Mouse (Mus musculus) heart, embryonic 12.5 days (tissue): ENCODE results near the gene Phf1. TPM values are rescaled to one million over a fixed set of nuclear protein-coding genes. Genes with fewer than 3 reads are reported as not detected.

Experiments used
- ATAC-seq: fragments of 200-750 bp; cut with Nextera tagmentation; 2 replicates; pipeline ENCODE4 v1.8.0; 2017; ENCODE audit warnings: moderate TSS enrichment, moderate library complexity; ENCODE audit not compliant: insufficient number of reproducible peaks, low FRiP score
- H3K27ac ChIP-seq: fragments of 300-500 bp; sonication (generic); 2 replicates; pipeline ENCODE4 v1.5.1; 2016; ENCODE audit warnings: mild to moderate bottlenecking, moderate library complexity; ENCODE audit not compliant: poor library complexity, severe bottlenecking
- H3K27me3 ChIP-seq: fragments of 300-500 bp; sonication (generic); replicated peaks from 2 replicates; pipeline ENCODE4 v1.6.1; 2016; ENCODE audit warnings: mild to moderate bottlenecking, moderate library complexity
- H3K36me3 ChIP-seq: fragments of 300-500 bp; sonication (generic); 2 replicates; pipeline ENCODE4 v1.6.1; 2016; ENCODE audit warnings: mild to moderate bottlenecking, moderate library complexity
- H3K4me1 ChIP-seq: fragments of 300-500 bp; sonication (generic); replicated peaks from 2 replicates; pipeline ENCODE4 v1.6.1; 2016; ENCODE audit warnings: mild to moderate bottlenecking
- H3K4me2 ChIP-seq: fragments of 300-500 bp; sonication (generic); 2 replicates; pipeline ENCODE4 v1.6.1; 2016; ENCODE audit warnings: mild to moderate bottlenecking, moderate library complexity
- H3K4me3 ChIP-seq: fragments of 300-500 bp; sonication (generic); 2 replicates; pipeline ENCODE4 v1.5.1; 2016; ENCODE audit warnings: mild to moderate bottlenecking
- H3K9ac ChIP-seq: fragments of 300-500 bp; sonication (generic); 2 replicates; pipeline ENCODE4 v1.6.1; 2016; ENCODE audit warnings: mild to moderate bottlenecking, moderate library complexity
- H3K9me3 ChIP-seq: fragments of 300-500 bp; sonication (generic); replicated peaks from 2 replicates; pipeline ENCODE4 v1.6.1; 2016; ENCODE audit warnings: mild to moderate bottlenecking, moderate library complexity
- WGBS: fragments of 180-500 bp; shearing (Covaris S2); methylation state at CpG from one replicate; pipeline ENCODE4 v1.1.7; 2016; 5-methylcytosine and 5-hydroxymethylcytosine counted together
- polyA plus RNA-seq: library from polyadenylated mRNA; unstranded; fragments of >200 nt; fragmentation: Nextera tagmentation; extraction: Ambion mirVana; gene quantifications from 2 replicates; pipeline ENCODE4 v1.2.1, GENCODE M21; 2016

Gene Phf1
- 9.0 and 9.4 TPM in 2 replicates for polyA plus RNA-seq

GRCm38 (mm10) chr17:26932839-26933398, at the start of gene Phf1:
Gene Phf1 (plus strand): TSS chr17:26933052.
- peak; percentile 93 for ATAC-seq
- H3K27ac ChIP-seq = peak within 1 kb of the TSS; percentile 81
- peaks cover 21% of the 10 kb centered on the region for H3K4me1 ChIP-seq
- no peaks in the 10 kb centered on the region for H3K27me3 ChIP-seq
- peak within 1 kb of the TSS; percentile 76 for H3K4me3 ChIP-seq
- H3K9ac ChIP-seq = peak within 1 kb of the TSS; percentile 85
- peak within 1 kb of the TSS; percentile 94 for H3K4me2 ChIP-seq
- H3K36me3 ChIP-seq = peaks cover 62% of the 10 kb centered on the region
- H3K9me3 ChIP-seq = no peaks in the 10 kb centered on the region
- WGBS = under 1% methylated on average over 43 of the region's 43 CpGs

DNA sequence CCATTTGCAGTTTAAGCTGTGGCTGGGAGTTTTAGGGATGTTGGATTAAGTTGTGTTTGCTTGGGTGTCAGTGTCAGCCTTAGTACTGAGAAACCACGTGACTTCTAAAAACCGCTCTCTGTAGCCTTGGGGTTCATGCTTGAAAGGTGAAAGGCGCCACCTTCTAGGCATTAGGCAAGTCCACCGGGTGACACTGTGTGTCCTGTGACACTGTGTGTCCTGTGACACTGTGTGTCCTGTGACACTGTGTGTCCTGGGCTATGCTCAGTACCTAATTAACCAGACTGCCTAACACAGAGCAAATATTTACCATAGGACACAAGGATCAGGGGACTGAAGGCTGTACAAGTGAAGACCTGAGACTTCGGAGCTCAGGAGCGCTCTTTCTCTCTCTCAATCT, 49.3 kb upstream of the Phf1 start:
- peaks cover 6% of the 10 kb centered on the region for H3K36me3 ChIP-seq
- WGBS = 71% methylated on average over 6 of the region's 6 CpGs
- 0 out of 2 replicates have a peak overlapping the region, but pooled peaks have one; percentile 73 for H3K4me2 ChIP-seq
- no peak for ATAC-seq
- no peak overlapping the region for H3K4me3 ChIP-seq
- peaks cover 6% of the 10 kb centered on the region; the same call in 1 of the 2 replicates for H3K9me3 ChIP-seq
- peak overlapping the region; percentile 73; the same call in 1 of the 2 replicates for H3K9ac ChIP-seq
- H3K27ac ChIP-seq = peak overlapping the region; percentile 91; the same call in 1 of the 2 replicates
- peaks cover 36% of the 10 kb centered on the region for H3K4me1 ChIP-seq
- H3K27me3 ChIP-seq = no peaks in the 10 kb centered on the region

DNA sequence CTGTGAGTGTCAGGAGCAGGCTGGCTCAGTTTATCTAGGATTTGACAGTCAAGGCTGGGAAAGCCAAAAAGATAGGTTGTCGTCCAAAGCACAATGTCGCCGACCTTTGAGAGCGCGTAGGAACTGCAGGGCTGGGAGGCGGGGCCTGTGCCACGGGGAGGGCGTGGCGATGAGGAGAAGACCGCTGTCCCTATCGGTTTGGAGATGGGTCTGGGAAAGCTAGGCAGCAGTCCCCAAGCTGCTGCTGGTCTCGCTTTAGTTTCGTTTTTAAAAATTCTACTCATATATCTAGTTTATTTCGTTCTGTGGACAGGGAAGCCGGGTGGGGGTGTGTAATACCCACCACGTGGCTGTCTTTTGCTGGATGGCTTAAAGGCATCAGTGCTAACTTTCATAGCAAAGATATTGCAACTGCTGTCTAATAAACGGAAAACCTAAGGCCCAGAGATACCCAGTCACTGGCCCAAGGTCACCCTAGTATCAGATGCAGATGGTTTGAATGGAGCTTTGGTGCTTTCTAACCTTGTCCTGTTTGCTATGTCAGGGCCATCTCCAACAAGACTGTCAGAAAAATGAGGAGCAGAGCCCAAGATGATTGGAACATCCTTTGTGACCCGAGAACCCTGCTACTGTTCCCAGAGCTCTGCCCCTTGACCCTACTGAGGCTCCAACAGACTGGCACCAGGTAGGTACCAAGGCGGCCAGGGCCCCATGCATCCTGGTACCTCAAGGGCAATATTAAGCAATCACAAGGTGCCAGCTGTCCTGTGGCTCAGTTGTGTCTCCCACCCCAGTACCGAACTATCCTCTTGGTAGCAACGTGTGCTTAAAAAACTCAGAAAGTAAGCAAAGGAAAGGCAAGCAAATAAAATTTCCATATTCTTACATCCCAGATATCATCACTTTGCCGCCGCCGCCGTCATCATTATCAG, 47.6 kb upstream of the Phf1 start:
- 17% methylated on average over 25 of the region's 25 CpGs for WGBS
- Histone ChIP-seq H3K4me2 (peak overlapping the region; percentile 73), H3K27me3 (no peaks in the 10 kb centered on the region), H3K4me1 (peaks cover 36% of the 10 kb centered on the region), H3K9me3 (0 out of 2 replicates have a peak, but pooled peaks cover 5% of the 10 kb centered on the region), H3K27ac (peak overlapping the region; percentile 91), H3K4me3 (peak overlapping the region; percentile 46), H3K36me3 (peaks cover 6% of the 10 kb centered on the region; the same call in 1 of the 2 replicates), H3K9ac (peak overlapping the region; percentile 73)
- peak; percentile 79 for ATAC-seq

DNA sequence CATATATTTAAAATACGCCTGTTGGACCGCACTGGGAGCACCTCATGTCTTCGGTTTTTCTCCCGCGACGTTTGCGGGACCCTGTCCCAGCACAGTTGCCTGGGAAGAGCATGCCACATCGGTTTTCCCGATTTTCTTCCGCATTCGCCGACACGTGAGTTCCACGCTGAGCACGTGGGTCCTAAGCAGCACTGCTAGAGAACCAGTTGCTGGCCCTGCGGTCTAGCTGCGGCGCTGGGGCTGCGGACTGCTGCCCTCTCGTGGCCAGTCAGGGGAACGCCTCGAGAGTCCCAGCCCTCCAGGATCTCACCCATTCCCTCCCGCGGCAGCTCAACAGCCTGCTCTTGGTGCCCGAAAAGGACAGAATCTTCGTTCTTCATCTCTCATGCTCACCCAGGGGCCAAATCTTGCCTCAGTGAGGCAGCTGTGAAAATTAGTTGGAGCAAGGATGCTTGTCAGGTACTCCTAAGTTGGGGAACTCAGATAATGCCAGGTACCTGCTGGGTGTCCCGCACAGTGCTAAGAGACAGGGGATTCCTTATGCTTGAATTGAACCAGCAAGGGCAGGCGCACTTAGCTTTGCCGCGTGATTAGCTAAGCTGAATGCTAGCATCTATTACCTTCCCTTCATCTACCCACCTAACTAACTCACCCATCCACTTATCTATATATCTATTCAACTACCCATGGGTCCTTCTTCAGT, 46.7 kb upstream of the Phf1 start:
- 8% methylated on average over 30 of the region's 30 CpGs for WGBS
- Histone ChIP-seq H3K4me2 (peak overlapping the region; percentile 73), H3K4me3 (peak overlapping the region; percentile 46), H3K4me1 (peaks cover 36% of the 10 kb centered on the region), H3K9ac (peak overlapping the region; percentile 73; the same call in 1 of the 2 replicates), H3K36me3 (peaks cover under 1% of the 10 kb centered on the region; the same call in 1 of the 2 replicates), H3K27me3 (no peaks in the 10 kb centered on the region), H3K27ac (peak overlapping the region; percentile 91; the same call in 1 of the 2 replicates), H3K9me3 (0 out of 2 replicates have a peak, but pooled peaks cover under 1% of the 10 kb centered on the region)
- peak; percentile 72 for ATAC-seq

DNA sequence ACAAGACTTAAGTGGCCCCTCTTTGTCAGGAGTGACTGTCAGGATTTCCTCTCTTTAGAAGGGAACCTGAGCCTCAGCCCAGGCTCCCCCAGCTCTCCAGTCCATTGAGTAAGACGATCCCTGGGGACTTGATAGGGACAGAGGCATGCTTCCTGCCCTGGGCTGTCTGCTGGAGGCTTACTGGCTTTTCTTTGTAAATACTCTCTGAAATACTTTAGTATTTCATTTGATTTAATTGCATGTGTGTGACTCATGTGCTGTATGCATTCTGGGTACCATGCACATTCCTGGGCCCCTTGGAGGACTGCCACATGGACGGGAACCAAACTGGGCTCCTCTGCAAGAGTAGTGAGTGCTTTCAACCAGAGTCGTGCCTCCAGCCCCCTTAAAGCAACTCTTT, 44.9 kb upstream of the Phf1 start:
- peaks cover 52% of the 10 kb centered on the region for H3K4me1 ChIP-seq
- H3K27ac ChIP-seq = peak overlapping the region; percentile 55
- H3K9me3 ChIP-seq = no peaks in the 10 kb centered on the region
- WGBS = 17% methylated on average over 3 of the region's 3 CpGs
- H3K4me3 ChIP-seq = no peak overlapping the region
- ATAC-seq = no peak
- H3K9ac ChIP-seq = no peak overlapping the region
- H3K36me3 ChIP-seq = no peaks in the 10 kb centered on the region
- no peak overlapping the region for H3K4me2 ChIP-seq
- H3K27me3 ChIP-seq = no peaks in the 10 kb centered on the region

DNA sequence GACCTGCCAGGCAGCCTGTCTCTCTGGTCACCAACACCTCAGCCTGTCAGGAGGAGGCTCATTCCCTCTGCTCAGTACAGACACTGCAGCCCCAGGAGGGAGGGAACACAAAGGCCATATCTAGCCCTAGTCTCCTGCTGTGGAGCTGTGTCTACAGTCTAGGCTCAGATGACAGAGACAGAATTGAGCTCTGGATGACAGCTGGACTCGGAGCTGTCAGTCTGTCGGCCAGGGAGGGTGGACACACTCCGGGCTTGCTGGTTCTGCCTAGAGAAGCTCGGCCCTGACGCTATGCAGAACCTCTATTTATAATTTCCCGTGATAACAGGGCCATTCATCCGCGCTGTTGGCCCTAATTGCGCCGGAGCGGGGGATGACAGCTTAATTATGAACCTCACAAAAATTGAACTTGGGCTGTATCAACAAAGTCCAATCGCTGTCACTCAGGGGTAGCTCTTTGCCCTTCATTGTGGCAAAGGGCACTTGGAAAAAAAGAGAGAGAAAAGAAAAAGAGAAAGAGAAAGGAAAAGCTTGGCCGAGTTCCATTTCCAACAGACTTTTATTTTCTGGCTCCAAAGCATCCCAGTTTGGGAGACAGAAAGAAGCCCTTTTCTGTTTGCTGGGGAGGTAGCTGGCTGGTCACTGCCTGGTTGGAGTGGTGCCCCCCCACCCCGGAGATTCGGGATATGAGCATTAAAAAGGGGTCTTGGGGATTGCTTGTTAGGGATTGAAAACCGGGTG, 40.0 kb upstream of the Phf1 start:
- Histone ChIP-seq H3K27ac (peak overlapping the region; percentile 86), H3K9me3 (no peaks in the 10 kb centered on the region), H3K27me3 (no peaks in the 10 kb centered on the region), H3K4me1 (peaks cover 54% of the 10 kb centered on the region), H3K9ac (0 out of 2 replicates have a peak overlapping the region, but pooled peaks have one; percentile 7), H3K36me3 (no peaks in the 10 kb centered on the region), H3K4me2 (peak overlapping the region; percentile 48), H3K4me3 (peak overlapping the region; percentile 9; the same call in 1 of the 2 replicates)
- ATAC-seq = peak; percentile 86
- WGBS = 23% methylated on average over 16 of the region's 16 CpGs

GRCm38 (mm10) chr17:26893492-26893891, 39.4 kb upstream of the Phf1 start:
- 41% methylated on average over 6 of the region's 6 CpGs for WGBS
- 0 out of 2 replicates have a peak overlapping the region, but pooled peaks have one; percentile 48 for H3K4me2 ChIP-seq
- H3K4me1 ChIP-seq = peaks cover 48% of the 10 kb centered on the region
- H3K27me3 ChIP-seq = no peaks in the 10 kb centered on the region
- no peak overlapping the region for H3K4me3 ChIP-seq
- peak overlapping the region; percentile 86 for H3K27ac ChIP-seq
- peak overlapping the region; percentile 32; the same call in 1 of the 2 replicates for H3K9ac ChIP-seq
- ATAC-seq = no peak
- H3K9me3 ChIP-seq = no peaks in the 10 kb centered on the region
- no peaks in the 10 kb centered on the region for H3K36me3 ChIP-seq

GRCm38 (mm10) chr17:26894342-26894741, 38.5 kb upstream of the Phf1 start:
- ATAC-seq = no peak
- Histone ChIP-seq H3K27me3 (no peaks in the 10 kb centered on the region), H3K36me3 (no peaks in the 10 kb centered on the region), H3K4me2 (no peak overlapping the region), H3K27ac (peak overlapping the region; percentile 86), H3K9ac (no peak overlapping the region), H3K4me1 (peaks cover 47% of the 10 kb centered on the region), H3K4me3 (no peak overlapping the region), H3K9me3 (no peaks in the 10 kb centered on the region)
- 79% methylated on average over 6 of the region's 6 CpGs for WGBS

DNA sequence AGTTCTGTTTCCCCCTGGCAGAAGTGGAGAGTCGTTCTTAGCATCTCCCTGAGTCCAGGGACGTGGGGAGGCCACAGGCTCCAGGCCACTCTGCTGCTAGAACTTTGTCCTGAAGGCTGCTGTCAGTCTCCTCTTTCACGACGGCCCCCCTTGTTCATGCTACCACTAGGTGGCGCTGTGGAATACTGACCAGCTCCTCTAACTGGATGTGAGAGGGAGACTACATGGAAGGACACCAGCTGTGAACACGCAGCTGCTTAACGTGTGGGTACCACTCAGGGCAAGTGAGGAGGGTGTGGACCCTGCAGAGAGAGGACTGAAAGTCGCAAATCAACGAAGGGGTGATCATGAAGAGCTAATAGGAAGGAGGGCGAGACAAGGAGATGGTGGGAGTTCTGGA, 37.3 kb upstream of the Phf1 start:
- no peak for ATAC-seq
- no peak overlapping the region for H3K27ac ChIP-seq
- no peaks in the 10 kb centered on the region for H3K27me3 ChIP-seq
- H3K4me2 ChIP-seq = no peak overlapping the region
- H3K9ac ChIP-seq = no peak overlapping the region
- 16% methylated on average over 10 of the region's 10 CpGs for WGBS
- no peaks in the 10 kb centered on the region for H3K36me3 ChIP-seq
- H3K4me3 ChIP-seq = no peak overlapping the region
- peaks cover 47% of the 10 kb centered on the region for H3K4me1 ChIP-seq
- H3K9me3 ChIP-seq = no peaks in the 10 kb centered on the region

GRCm38 (mm10) chr17:26900916-26901315, 31.9 kb upstream of the Phf1 start:
- no peak for ATAC-seq
- Histone ChIP-seq H3K27ac (no peak overlapping the region), H3K9me3 (no peaks in the 10 kb centered on the region; the same call in 1 of the 2 replicates), H3K36me3 (no peaks in the 10 kb centered on the region), H3K4me1 (peaks cover 12% of the 10 kb centered on the region), H3K4me2 (no peak overlapping the region), H3K4me3 (no peak overlapping the region), H3K27me3 (no peaks in the 10 kb centered on the region), H3K9ac (no peak overlapping the region)
- 78% methylated on average over 6 of the region's 6 CpGs for WGBS
